Mouse (Mus musculus) olfactory bulb, adult 2 months (tissue): ENCODE measurements around the gene Ilk.

ENCODE experiments used
- CTCF ChIP-seq: fragments of 200-500 bp; IDR thresholded peaks from 2 replicates; pipeline ENCODE4 v1.5.1; 2012; ENCODE audit warnings: low read depth, mild to moderate bottlenecking, low read length, moderate library complexity; ENCODE audit not compliant: insufficient read depth
- POLR2A ChIP-seq: fragments of 200-500 bp; IDR thresholded peaks from 2 replicates; pipeline ENCODE4 v1.6.1; 2012; ENCODE audit warnings: mild to moderate bottlenecking, low read depth, low read length, moderate library complexity; ENCODE audit not compliant: insufficient read depth

GRCm38 (mm10) chr7:105728701-105729428 lies 7.5 kb upstream of the Ilk start:
- TF ChIP-seq CTCF (no peak), POLR2A (no peak)
